Mouse (Mus musculus) CD4-positive, CD25-positive, alpha-beta regulatory T cell, adult 9 weeks (primary cell): ENCODE data around the gene Cygb. TPM values are rescaled to one million over a fixed set of nuclear protein-coding genes. Genes with fewer than 3 reads are reported as not detected.

Source experiments
- polyA plus RNA-seq: library from polyadenylated mRNA; unstranded; fragments of 100-300 nt; shearing (Covaris generic); gene quantifications from one replicate; pipeline ENCODE4 v1.2.1, GENCODE M21; 2017

The Cygb gene
- polyA plus RNA-seq, result not detected

DNA sequence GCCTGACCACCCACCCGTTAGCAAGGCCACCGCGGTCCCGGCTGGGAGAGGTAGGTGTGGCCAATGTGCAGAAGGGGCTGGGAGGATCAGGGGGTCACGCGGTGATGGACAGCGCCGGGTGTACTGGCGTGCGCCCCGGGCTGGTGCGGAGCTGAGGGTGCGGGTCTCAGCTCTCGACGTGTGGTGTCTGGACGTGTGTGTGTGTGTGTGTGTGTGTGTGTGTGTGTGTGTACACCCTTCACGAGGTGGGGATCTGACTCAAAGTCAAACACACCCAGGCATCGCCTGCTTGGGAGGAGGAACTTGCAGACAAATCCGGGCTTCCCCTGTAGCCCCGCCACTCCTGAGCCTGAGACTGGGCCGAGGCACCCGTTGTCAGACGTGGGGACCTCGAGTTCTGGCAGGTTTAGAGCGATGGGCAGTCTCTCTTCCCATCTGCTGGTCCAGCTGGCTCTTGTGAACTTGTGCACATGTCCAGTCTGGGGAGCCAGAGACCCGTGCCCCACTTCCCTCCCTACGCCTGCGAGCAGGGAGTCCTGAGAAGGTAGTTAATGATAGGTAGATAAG lies at the start of gene Cygb:
Gene Cygb (minus strand): TSS at position 59 of the 567 bp plus-strand sequence.

DNA sequence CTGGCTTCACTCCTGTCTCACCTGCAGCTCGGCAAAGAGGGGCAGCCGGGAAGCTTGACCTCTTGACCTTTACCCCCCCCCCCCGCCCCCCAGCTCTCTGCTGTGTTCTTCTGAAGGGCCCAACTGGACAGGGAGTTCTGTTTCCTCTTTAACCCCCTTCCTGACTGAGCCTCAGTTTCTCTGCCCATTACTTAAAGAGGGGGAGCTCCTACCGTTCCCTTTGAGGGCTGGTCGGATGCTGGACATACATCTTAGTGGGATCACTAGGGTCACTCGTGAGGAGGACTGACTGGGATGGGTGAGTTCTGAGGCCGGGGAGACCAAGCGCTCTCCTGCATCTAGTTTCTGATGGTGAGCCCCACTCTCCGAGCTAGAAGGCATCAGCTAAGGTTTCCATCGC lies 879 bp downstream of the Cygb start, which contains the start of gene Prcd:
Gene Prcd (plus strand): TSS at position 301 of the 400 bp plus-strand sequence.

DNA sequence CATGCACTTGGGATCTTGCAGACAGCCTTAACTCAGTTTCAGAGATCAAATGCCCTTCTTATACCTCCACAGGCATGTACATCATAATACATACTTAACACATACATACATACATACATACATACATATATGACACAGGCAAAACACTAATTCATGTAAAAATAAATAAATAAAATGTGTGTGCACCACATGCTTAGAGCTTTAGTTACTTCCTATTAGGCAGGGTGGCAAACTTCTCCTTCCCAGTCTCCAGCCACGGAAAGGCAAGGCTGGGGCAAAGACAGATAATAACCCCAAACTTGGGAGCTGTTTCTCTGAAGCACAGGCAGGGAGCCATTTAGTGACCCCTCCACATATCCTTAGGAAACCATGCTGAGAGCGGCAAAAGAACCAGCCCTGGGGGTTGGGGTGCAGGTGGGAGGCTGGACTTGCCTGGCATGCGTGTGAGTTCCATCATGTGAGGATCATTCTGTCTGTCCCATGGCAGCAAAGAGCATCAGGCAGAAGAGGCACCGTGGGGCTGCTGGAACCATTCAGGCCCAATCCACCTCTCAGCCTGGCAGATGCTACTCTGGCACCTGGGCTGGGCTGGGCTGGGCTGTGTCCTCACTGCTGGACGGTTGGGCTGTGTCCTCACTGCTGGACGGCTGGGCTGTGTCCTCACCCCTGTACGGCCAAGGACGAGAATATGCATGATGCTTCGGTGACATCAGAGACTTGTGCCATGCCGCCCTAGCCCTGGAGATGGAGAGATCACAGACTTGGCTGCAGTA lies 27.6 kb downstream of the Cygb start, which contains the start of gene Rhbdf2:
Gene Rhbdf2 (minus strand): TSS at position 721 of the 773 bp plus-strand sequence.

Other genes with a start within 250 kb of the Cygb start
- gene Rnf157, start 241.3 kb downstream of the Cygb start, polyA plus RNA-seq, result 2.4 TPM
- gene Ubald2, start 220.2 kb downstream of the Cygb start, polyA plus RNA-seq, result 25.0 TPM
- gene Qrich2, start 188.1 kb downstream of the Cygb start, polyA plus RNA-seq, result not detected
- 22.5 TPM for gene Prpsap1, start 160.1 kb downstream of the Cygb start, polyA plus RNA-seq
- gene Sphk1, start 123.4 kb downstream of the Cygb start, polyA plus RNA-seq, result not detected
- 1.9 TPM for gene Ube2o, start 72.9 kb downstream of the Cygb start, polyA plus RNA-seq
- gene Aanat, start 67.9 kb downstream of the Cygb start, polyA plus RNA-seq, result not detected
- 16.7 TPM for gene Rhbdf2, start 27.3 kb downstream of the Cygb start, polyA plus RNA-seq
- gene Prcd, start 779 bp downstream of the Cygb start, polyA plus RNA-seq, result not detected
- 0.45 TPM for gene St6galnac1, start 121.2 kb upstream of the Cygb start, polyA plus RNA-seq
- not detected for gene Mxra7, start 173.7 kb upstream of the Cygb start, polyA plus RNA-seq
- 234 TPM for gene Mettl23, start 189.0 kb upstream of the Cygb start, polyA plus RNA-seq
- 74.6 TPM for gene Jmjd6, start 189.1 kb upstream of the Cygb start, polyA plus RNA-seq
- 28.4 TPM for gene Mfsd11, start 198.1 kb upstream of the Cygb start, polyA plus RNA-seq
- gene Srsf2, start 198.8 kb upstream of the Cygb start, polyA plus RNA-seq, result 64.8 TPM